Mouse (Mus musculus) liver, embryonic 14.5 days (tissue): ENCODE measurements around the gene Stip1. TPM values are rescaled to one million over a fixed set of nuclear protein-coding genes. Genes with fewer than 3 reads are reported as not detected.

Experiments
- ATAC-seq: fragments of 200-750 bp; cut with Nextera tagmentation; 2 replicates; pipeline ENCODE4 v1.8.0; 2017; ENCODE audit warnings: moderate number of reproducible peaks, mild to moderate bottlenecking, moderate library complexity; ENCODE audit not compliant: insufficient read depth
- DNase-seq, 3 experiments: peaks; one replicate each; pipeline ENCODE4 v3.0.0-alpha.2; 2012 to 2013; ENCODE audit warnings: low read depth in 3 of 3, low spot score in 3 of 3
- H3K27ac ChIP-seq: fragments of 300-500 bp; sonication (generic); 2 replicates; pipeline ENCODE4 v1.5.1; 2014; ENCODE audit warnings: moderate library complexity, mild to moderate bottlenecking, control low read depth, inconsistent platforms
- H3K27me3 ChIP-seq: fragments of 300-500 bp; sonication (generic); 2 replicates; pipeline ENCODE4 v1.6.1; 2014; ENCODE audit warnings: mild to moderate bottlenecking, low read length, moderate library complexity; ENCODE audit not compliant: control insufficient read depth, insufficient read depth
- H3K36me3 ChIP-seq: fragments of 300-500 bp; sonication (generic); replicated peaks from 2 replicates; pipeline ENCODE4 v1.6.1; 2014; ENCODE audit warnings: low read depth; ENCODE audit not compliant: control insufficient read depth, insufficient read depth
- H3K4me1 ChIP-seq, 2 experiments: fragments of 200-500 bp in 1 of 2; fragments of 300-500 bp in 1 of 2; sonication (generic) in 1 of 2; replicated peaks; 2 replicates each; pipeline ENCODE4 v1.6.1; 2012 to 2014; ENCODE audit warnings: antibody characterized with exemption in 1 of 2, inconsistent platforms in 1 of 2, low read length in 1 of 2; ENCODE audit not compliant: control insufficient read depth in 2 of 2, insufficient read depth in 2 of 2
- H3K4me2 ChIP-seq: fragments of 300-500 bp; sonication (generic); 2 replicates; pipeline ENCODE4 v1.6.1; 2014; ENCODE audit warnings: low read depth, mild to moderate bottlenecking, control low read depth, moderate library complexity
- H3K4me3 ChIP-seq, 2 experiments: fragments of 200-500 bp in 1 of 2; fragments of 300-500 bp in 1 of 2; sonication (generic) in 1 of 2; 2 replicates each; pipeline ENCODE4 v1.5.1; 2012 to 2014; ENCODE audit warnings: low read depth in 2 of 2, low read length in 2 of 2, mild to moderate bottlenecking in 2 of 2, control low read depth in 1 of 2, inconsistent platforms in 1 of 2, moderate library complexity in 1 of 2; ENCODE audit not compliant: insufficient read depth in 1 of 2
- H3K9ac ChIP-seq: fragments of 300-500 bp; sonication (generic); replicated peaks from 2 replicates; pipeline ENCODE4 v1.6.1; 2014; ENCODE audit warnings: mild to moderate bottlenecking, control low read depth, moderate library complexity
- H3K9me3 ChIP-seq: fragments of 300-500 bp; sonication (generic); 2 replicates; pipeline ENCODE4 v1.6.1; 2016; ENCODE audit warnings: low read length, mixed read lengths; ENCODE audit not compliant: control insufficient read depth
- CTCF ChIP-seq: IDR thresholded peaks from 2 replicates; pipeline ENCODE4 v1.5.1; 2016; ENCODE audit warnings: antibody characterized with exemption, low read depth, control low read depth
- EP300 ChIP-seq: IDR thresholded peaks from 2 replicates; pipeline ENCODE4 v1.6.1; 2016; ENCODE audit warnings: antibody characterized with exemption, low read depth
- WGBS: fragments of 180-500 bp; shearing (Covaris S2); extraction: QIAGEN DNeasy Blood & Tissue Kit; methylation state at CpG from one replicate; pipeline ENCODE4 v1.1.7; 2014; ENCODE audit not compliant: insufficient replicate concordance; 5-methylcytosine and 5-hydroxymethylcytosine counted together
- polyA plus RNA-seq, 2 experiments: library from polyadenylated mRNA; depleted of rRNA in 1 of 2; stranded (reverse) in 1 of 2; unstranded in 1 of 2; fragments of >200 nt; fragmentation: Nextera tagmentation in 1 of 2; extraction: Ambion mirVana in 1 of 2; gene quantifications; 2 replicates each; pipeline versions ENCODE4 v1.2.1 to v1.2.3; 2012 to 2014

Stip1 gene
- polyA plus RNA-seq, 2 experiments: 86.2 to 113 TPM

DNA sequence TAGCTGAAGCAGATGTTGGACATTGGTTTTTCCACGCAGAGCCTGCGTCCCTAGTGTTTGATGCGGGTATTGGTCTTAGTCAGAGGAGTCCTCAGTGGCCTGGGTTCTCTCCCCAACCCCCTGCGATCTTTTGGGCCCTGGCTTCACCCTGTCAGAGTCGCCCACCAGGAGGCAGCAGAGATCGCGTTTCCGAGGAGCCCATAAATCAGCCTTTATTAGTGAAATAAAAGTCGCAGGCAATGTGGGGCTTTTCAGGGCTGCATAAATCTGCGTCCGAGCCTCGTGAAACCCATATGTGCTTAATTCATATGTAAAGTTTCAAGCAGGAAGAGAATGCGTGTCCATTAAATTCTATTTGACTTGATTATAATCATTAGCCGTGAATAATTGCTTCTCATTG is 28.4 kb upstream of the Stip1 start:
- WGBS: 7% methylated on average over 14 of the region's 14 CpGs
- DNase-seq (peak in 1 of 3 experiments; percentile 28), ATAC-seq (0 out of 2 replicates have a peak, but pooled peaks have one; percentile 24)
- no peak overlapping the region for H3K27ac ChIP-seq
- H3K27me3 ChIP-seq: peaks cover 19% of the 10 kb centered on the region
- no peak overlapping the region for H3K9ac ChIP-seq
- no peaks in the 10 kb centered on the region for H3K9me3 ChIP-seq
- no peaks in the 10 kb centered on the region for H3K36me3 ChIP-seq
- H3K4me2 ChIP-seq: peak overlapping the region; percentile 59
- TF ChIP-seq EP300 (no peak), CTCF (peak; percentile 90)
- H3K4me1 ChIP-seq: peaks cover 11 to 16% of the 10 kb centered on the region in 2 experiments
- H3K4me3 ChIP-seq: no peak overlapping the region

DNA sequence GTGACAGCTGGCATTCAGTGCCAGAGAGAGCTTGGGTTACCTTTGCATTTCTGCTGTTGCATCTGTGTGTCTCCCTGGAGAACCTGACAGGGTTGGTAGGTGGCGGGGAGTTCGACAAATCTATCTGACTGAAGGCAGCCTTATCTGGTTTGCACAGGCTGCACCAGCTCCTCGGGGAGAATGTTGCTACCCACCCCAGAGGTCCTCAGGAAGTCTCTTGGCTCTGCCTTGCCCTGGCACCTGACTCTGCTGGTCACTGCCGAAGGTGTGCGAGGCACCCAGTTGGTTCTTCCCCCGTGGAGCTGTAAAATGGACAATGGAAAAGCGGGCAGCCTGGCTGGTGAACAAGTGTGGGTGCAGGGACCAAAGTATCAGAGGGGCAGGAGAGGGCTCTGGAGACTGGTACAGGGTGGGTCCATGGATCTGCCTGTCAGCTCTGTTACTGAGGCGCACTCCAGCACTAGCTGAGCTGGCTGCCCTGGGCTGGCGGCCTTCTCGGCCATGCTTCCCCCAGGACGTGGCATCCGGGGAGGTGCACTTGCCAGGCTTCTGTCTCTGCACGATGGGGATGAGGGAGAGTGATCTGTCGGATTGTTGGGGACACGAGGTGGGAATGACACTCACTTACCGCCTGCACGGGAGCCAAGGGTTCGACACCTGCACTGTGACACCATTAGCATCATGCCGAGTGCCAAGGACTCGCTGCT is 27.7 kb upstream of the Stip1 start:
- ATAC-seq: peak; percentile 82
- no peak for TF ChIP-seq CTCF
- TF ChIP-seq EP300: peak; percentile 56
- H3K9ac ChIP-seq: peak overlapping the region; percentile 45

DNA sequence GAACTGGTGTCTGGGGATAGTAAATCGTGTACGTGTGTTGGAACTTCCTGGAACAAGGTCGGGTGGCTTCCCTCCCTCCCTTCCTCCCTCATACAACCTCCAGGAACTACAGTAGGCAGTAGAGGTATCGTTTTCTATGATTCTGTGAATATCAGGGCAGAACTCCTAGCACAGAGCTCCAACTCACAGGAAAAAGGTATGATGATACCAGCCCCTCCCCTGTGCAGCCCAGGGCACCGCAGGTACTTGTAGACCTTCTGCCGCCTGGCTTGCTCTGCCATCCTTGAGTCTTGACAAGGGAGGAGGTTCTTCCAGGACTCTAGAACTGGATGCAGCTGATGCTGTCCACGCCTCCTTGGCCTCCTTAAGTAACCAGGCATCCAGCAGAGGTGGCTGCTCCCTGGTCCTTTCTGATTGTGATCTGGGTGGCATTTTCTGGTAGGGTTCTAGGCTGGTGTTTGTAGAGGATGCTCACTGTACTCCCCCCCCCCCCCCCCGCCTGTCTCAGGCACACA is 27.1 kb upstream of the Stip1 start:
- Histone ChIP-seq H3K4me3 (no peak overlapping the region), H3K9ac (no peak overlapping the region), H3K27me3 (peaks cover 19% of the 10 kb centered on the region)

More for the DNA sequence above, 27.7 kb upstream of the Stip1 start:
- Histone ChIP-seq H3K36me3 (no peaks in the 10 kb centered on the region), H3K4me3 (no peak overlapping the region), H3K27me3 (peaks cover 19% of the 10 kb centered on the region), H3K4me1 (peaks cover 11 to 16% of the 10 kb centered on the region in 2 experiments), H3K9me3 (no peaks in the 10 kb centered on the region), H3K4me2 (peak overlapping the region; percentile 59), H3K27ac (peak overlapping the region; percentile 34)
- 22% methylated on average over 20 of the region's 20 CpGs for WGBS
- DNase-seq: peak; percentile 49 to 52 (median 49)

GRCm38 (mm10) chr19:7066034-7066827 is 26.5 kb upstream of the Stip1 start:
- no peak for ATAC-seq
- Histone ChIP-seq H3K27ac (no peak overlapping the region), H3K4me3 (no peak overlapping the region), H3K27me3 (peaks cover 19% of the 10 kb centered on the region), H3K9me3 (no peaks in the 10 kb centered on the region), H3K9ac (no peak overlapping the region), H3K4me2 (no peak overlapping the region; the same call in 1 of the 2 replicates), H3K4me1 (peaks cover 11 to 16% of the 10 kb centered on the region in 2 experiments), H3K36me3 (no peaks in the 10 kb centered on the region)
- DNase-seq: no peak
- TF ChIP-seq EP300: no peak
- TF ChIP-seq CTCF: no peak
- 36% methylated on average over 15 of the region's 15 CpGs for WGBS

More for the DNA sequence above, 27.1 kb upstream of the Stip1 start:
- TF ChIP-seq CTCF (no peak), EP300 (no peak)
- WGBS: 18% methylated on average over 8 of the region's 8 CpGs
- H3K9me3 ChIP-seq: no peaks in the 10 kb centered on the region
- H3K4me2 ChIP-seq: peak overlapping the region; percentile 59
- peak overlapping the region; percentile 34 for H3K27ac ChIP-seq
- H3K4me1 ChIP-seq: peaks cover 11 to 16% of the 10 kb centered on the region in 2 experiments
- no peak for DNase-seq
- H3K36me3 ChIP-seq: no peaks in the 10 kb centered on the region
- ATAC-seq: peak; percentile 50; the same call in 1 of the 2 replicates
